Mouse (Mus musculus): ENCODE measurements around the gene B9d1. TPM values are rescaled to one million over a fixed set of nuclear protein-coding genes. Genes with fewer than 3 reads are reported as not detected.
A peak's percentile ranks its signal among the peaks of the same experiment; 100 is the strongest.

Gene B9d1
- polyA plus RNA-seq, 1 experiment, result 11.8 TPM

GRCm38 (mm10) chr11:61476786-61477382 is 28.1 kb upstream of the B9d1 start:
- Histone ChIP-seq H3K27me3 (ENCODE audit: control insufficient read depth, insufficient read depth, low read length) (0 out of 2 replicates have a peak, but pooled peaks cover 2% of the 10 kb centered on the region), H3K36me3 (ENCODE audit: control insufficient read depth, insufficient read depth, low read length) (no peaks in the 10 kb centered on the region), H3K4me3 (ENCODE audit: low read depth, low read length) (peak overlapping the region; percentile 12; the same call in 1 of the 2 replicates), H3K4me1 (ENCODE audit: control insufficient read depth, insufficient read depth, insufficient read length, low read length) (no peaks in the 10 kb centered on the region), H3K27ac (ENCODE audit: insufficient read depth, low read depth, low read length) (no peak overlapping the region)
- 23% methylated on average over 12 of the region's 12 CpGs for WGBS
- no peak for TF ChIP-seq CTCF (IDR thresholded peaks at IDR 0.05; ENCODE audit: extremely low read depth, insufficient read length, insufficient replicate concordance, low read depth, low read length)
- no peak for TF ChIP-seq POLR2A (IDR thresholded peaks at IDR 0.05; ENCODE audit: low read depth, low read length)

GRCm38 (mm10) chr11:61477566-61478508 is 27.1 kb upstream of the B9d1 start:
- WGBS, result 69% methylated on average over 17 of the region's 17 CpGs
- no peak overlapping the region for H3K4me3 ChIP-seq (ENCODE audit: low read depth, low read length)
- H3K27me3 ChIP-seq (ENCODE audit: control insufficient read depth, insufficient read depth, low read length), result 0 out of 2 replicates have a peak, but pooled peaks cover 2% of the 10 kb centered on the region
- no peaks in the 10 kb centered on the region for H3K4me1 ChIP-seq (ENCODE audit: control insufficient read depth, insufficient read depth, insufficient read length, low read length)
- no peaks in the 10 kb centered on the region for H3K36me3 ChIP-seq (ENCODE audit: control insufficient read depth, insufficient read depth, low read length)
- TF ChIP-seq CTCF (IDR thresholded peaks at IDR 0.05; ENCODE audit: extremely low read depth, insufficient read length, insufficient replicate concordance, low read depth, low read length) (no peak), POLR2A (IDR thresholded peaks at IDR 0.05; ENCODE audit: low read depth, low read length) (no peak)
- H3K27ac ChIP-seq (ENCODE audit: insufficient read depth, low read depth, low read length), result no peak overlapping the region

- Histone ChIP-seq H3K4me3 (ENCODE audit: low read depth, low read length) (no peak overlapping the region), H3K4me1 (ENCODE audit: control insufficient read depth, insufficient read depth, insufficient read length, low read length) (no peaks in the 10 kb centered on the region), H3K27ac (ENCODE audit: insufficient read depth, low read depth, low read length) (no peak overlapping the region), H3K36me3 (ENCODE audit: control insufficient read depth, insufficient read depth, low read length) (no peaks in the 10 kb centered on the region), H3K27me3 (ENCODE audit: control insufficient read depth, insufficient read depth, low read length) (0 out of 2 replicates have a peak, but pooled peaks cover 2% of the 10 kb centered on the region)
- WGBS, result 85% methylated on average over 4 of the region's 4 CpGs
- no peak for TF ChIP-seq POLR2A (IDR thresholded peaks at IDR 0.05; ENCODE audit: low read depth, low read length)
- no peak for TF ChIP-seq CTCF (IDR thresholded peaks at IDR 0.05; ENCODE audit: extremely low read depth, insufficient read length, insufficient replicate concordance, low read depth, low read length)
These were observed 26.2 kb upstream of the B9d1 start for GRCm38 (mm10) chr11:61478788-61479187.

- Histone ChIP-seq H3K27ac (ENCODE audit: insufficient read depth, low read depth, low read length) (no peak overlapping the region), H3K36me3 (ENCODE audit: control insufficient read depth, insufficient read depth, low read length) (no peaks in the 10 kb centered on the region), H3K27me3 (ENCODE audit: control insufficient read depth, insufficient read depth, low read length) (no peaks in the 10 kb centered on the region), H3K4me1 (ENCODE audit: control insufficient read depth, insufficient read depth, insufficient read length, low read length) (no peaks in the 10 kb centered on the region), H3K4me3 (ENCODE audit: low read depth, low read length) (no peak overlapping the region)
- WGBS, result 62% methylated on average over 9 of the region's 9 CpGs
- TF ChIP-seq POLR2A (IDR thresholded peaks at IDR 0.05; ENCODE audit: low read depth, low read length), result no peak
These were observed 23.5 kb upstream of the B9d1 start for GRCm38 (mm10) chr11:61481239-61482090.

GRCm38 (mm10) chr11:61483226-61483845 is 21.6 kb upstream of the B9d1 start:
- TF ChIP-seq POLR2A (IDR thresholded peaks at IDR 0.05; ENCODE audit: low read depth, low read length), result no peak
- no peak for TF ChIP-seq CTCF (IDR thresholded peaks at IDR 0.05; ENCODE audit: extremely low read depth, insufficient read length, insufficient replicate concordance, low read depth, low read length)
- no peak overlapping the region for H3K27ac ChIP-seq (ENCODE audit: insufficient read depth, low read depth, low read length)
- 87% methylated on average over 13 of the region's 13 CpGs for WGBS
- no peak overlapping the region for H3K4me3 ChIP-seq (ENCODE audit: low read depth, low read length)
- no peaks in the 10 kb centered on the region for H3K4me1 ChIP-seq (ENCODE audit: control insufficient read depth, insufficient read depth, insufficient read length, low read length)
- H3K27me3 ChIP-seq (ENCODE audit: control insufficient read depth, insufficient read depth, low read length), result no peaks in the 10 kb centered on the region
- peaks cover 2% of the 10 kb centered on the region; the same call in 1 of the 2 replicates for H3K36me3 ChIP-seq (ENCODE audit: control insufficient read depth, insufficient read depth, low read length)

DNA sequence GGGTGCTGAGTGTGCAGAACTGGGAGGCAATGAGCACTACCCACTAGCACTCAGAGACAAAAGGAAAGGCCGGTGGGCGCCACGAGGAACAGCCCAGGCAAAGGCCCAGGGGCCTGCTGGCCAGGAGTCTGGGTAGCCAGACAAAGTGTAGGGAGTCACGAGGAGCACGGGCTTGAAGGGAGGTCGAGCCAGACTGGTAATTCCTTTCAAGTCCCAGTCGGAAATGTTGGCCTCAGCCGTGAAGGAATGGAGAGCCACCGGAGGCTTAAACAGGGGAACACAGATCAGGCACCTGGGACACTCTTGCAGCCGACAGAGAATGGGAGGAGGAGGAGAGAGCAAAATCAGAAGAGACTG is 20.7 kb upstream of the B9d1 start:
- Histone ChIP-seq H3K4me3 (ENCODE audit: low read depth, low read length) (no peak overlapping the region), H3K27me3 (ENCODE audit: control insufficient read depth, insufficient read depth, low read length) (no peaks in the 10 kb centered on the region), H3K36me3 (ENCODE audit: control insufficient read depth, insufficient read depth, low read length) (peaks cover 9% of the 10 kb centered on the region), H3K27ac (ENCODE audit: insufficient read depth, low read depth, low read length) (no peak overlapping the region), H3K4me1 (ENCODE audit: control insufficient read depth, insufficient read depth, insufficient read length, low read length) (no peaks in the 10 kb centered on the region)
- TF ChIP-seq POLR2A (IDR thresholded peaks at IDR 0.05; ENCODE audit: low read depth, low read length), result no peak
- TF ChIP-seq CTCF (IDR thresholded peaks at IDR 0.05; ENCODE audit: extremely low read depth, insufficient read length, insufficient replicate concordance, low read depth, low read length), result no peak
- WGBS, result 49% methylated on average over 10 of the region's 10 CpGs
